Mouse (Mus musculus) E14TG2a.4 (cell line): ENCODE results near the gene Rps16.

Source experiments
- H3K27me3 ChIP-seq: 2 replicates; pipeline ENCODE4 v1.6.1; 2014; ENCODE audit warnings: low read length, control low read depth; ENCODE audit not compliant: insufficient read depth
- H3K36me3 ChIP-seq: 2 replicates; pipeline ENCODE4 v1.6.1; 2014; ENCODE audit warnings: low read length, control low read depth; ENCODE audit not compliant: insufficient read depth
- H3K4me1 ChIP-seq: replicated peaks from 2 replicates; pipeline ENCODE4 v1.6.1; 2014; ENCODE audit warnings: low read depth, low read length, control low read depth
- H3K4me3 ChIP-seq: replicated peaks from 2 replicates; pipeline ENCODE4 v1.5.1; 2014; ENCODE audit warnings: mild to moderate bottlenecking, low read length
- H3K9me3 ChIP-seq: 2 replicates; pipeline ENCODE4 v1.6.1; 2014; ENCODE audit warnings: low read length, control low read depth
- CTCF ChIP-seq: conservative IDR thresholded peaks from 2 replicates; pipeline ENCODE4 v1.5.1; 2014; ENCODE audit warnings: low read length
- NANOG ChIP-seq: IDR thresholded peaks from 2 replicates; pipeline ENCODE4 v1.6.1; 2014; ENCODE audit warnings: borderline replicate concordance, low read length, mixed read lengths
- POU5F1 ChIP-seq: IDR thresholded peaks from 2 replicates; pipeline ENCODE4 v1.6.1; 2014; ENCODE audit warnings: low read length, borderline replicate concordance

The Rps16 gene

GRCm38 (mm10) chr7:28318714-28319113 lies 31.7 kb upstream of the Rps16 start:
- TF ChIP-seq POU5F1, result no peak
- no peak for TF ChIP-seq CTCF
- no peak for TF ChIP-seq NANOG
- Histone ChIP-seq H3K4me1 (peaks cover 8% of the 10 kb centered on the region), H3K36me3 (peaks cover 98% of the 10 kb centered on the region), H3K4me3 (no peak overlapping the region), H3K27me3 (no peaks in the 10 kb centered on the region), H3K9me3 (no peaks in the 10 kb centered on the region)

GRCm38 (mm10) chr7:28321974-28322720 lies 28.3 kb upstream of the Rps16 start:
- Histone ChIP-seq H3K4me1 (peaks cover 22% of the 10 kb centered on the region), H3K4me3 (no peak overlapping the region), H3K27me3 (no peaks in the 10 kb centered on the region), H3K36me3 (peaks cover 100% of the 10 kb centered on the region), H3K9me3 (no peaks in the 10 kb centered on the region)
- no peak for TF ChIP-seq POU5F1
- TF ChIP-seq NANOG, result no peak
- no peak for TF ChIP-seq CTCF

GRCm38 (mm10) chr7:28325293-28325692 lies 25.2 kb upstream of the Rps16 start:
- peaks cover 100% of the 10 kb centered on the region for H3K36me3 ChIP-seq
- peaks cover 27% of the 10 kb centered on the region for H3K4me1 ChIP-seq
- TF ChIP-seq NANOG (no peak), CTCF (no peak), POU5F1 (no peak)
- H3K4me3 ChIP-seq, result no peak overlapping the region
- H3K27me3 ChIP-seq, result no peaks in the 10 kb centered on the region
- H3K9me3 ChIP-seq, result no peaks in the 10 kb centered on the region

DNA sequence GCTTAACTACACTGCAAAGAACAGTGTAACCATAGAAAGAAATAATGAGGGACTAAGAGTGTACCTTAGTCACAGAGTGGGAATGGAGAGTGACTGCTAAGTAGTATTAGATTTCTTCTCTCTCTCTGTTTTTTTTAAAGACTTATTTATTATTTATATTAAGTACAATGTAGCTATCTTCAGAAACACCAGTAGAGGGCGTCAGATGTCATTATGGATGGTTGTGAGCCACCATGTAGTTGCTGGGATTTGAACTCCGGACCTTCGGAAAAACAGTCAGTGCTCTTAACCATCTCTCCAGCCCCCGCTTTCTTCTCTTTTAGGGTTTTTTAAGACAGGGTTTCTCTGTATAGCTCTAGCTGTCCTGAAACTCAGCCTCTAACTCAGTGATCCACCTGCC lies 24.0 kb upstream of the Rps16 start:
- TF ChIP-seq CTCF, result peak; percentile 22
- no peak for TF ChIP-seq POU5F1
- no peak overlapping the region for H3K4me3 ChIP-seq
- no peaks in the 10 kb centered on the region for H3K27me3 ChIP-seq
- peaks cover 100% of the 10 kb centered on the region for H3K36me3 ChIP-seq
- peaks cover 39% of the 10 kb centered on the region for H3K4me1 ChIP-seq
- no peaks in the 10 kb centered on the region for H3K9me3 ChIP-seq

DNA sequence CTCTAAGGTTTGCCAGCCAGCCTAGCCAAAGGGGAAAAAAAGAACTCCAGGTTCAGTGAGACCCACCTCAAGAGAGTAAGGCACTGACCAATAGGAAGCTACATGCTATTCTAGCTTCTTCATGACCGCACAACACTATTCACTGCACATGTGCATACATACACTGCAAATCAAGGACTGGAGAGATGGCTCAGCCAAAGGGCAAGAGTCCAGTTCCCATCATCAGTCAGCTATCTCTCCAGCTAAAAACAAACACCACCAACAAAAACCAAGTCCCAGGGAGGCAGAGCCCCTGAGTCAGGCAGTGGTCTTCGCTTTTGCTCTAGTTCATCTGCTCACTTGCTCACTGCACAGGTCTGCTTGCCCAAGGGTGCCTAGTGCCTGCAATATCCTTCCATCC lies 22.2 kb upstream of the Rps16 start:
- Histone ChIP-seq H3K36me3 (peaks cover 100% of the 10 kb centered on the region), H3K9me3 (no peaks in the 10 kb centered on the region), H3K4me3 (no peak overlapping the region), H3K4me1 (peaks cover 56% of the 10 kb centered on the region), H3K27me3 (no peaks in the 10 kb centered on the region)
- no peak for TF ChIP-seq CTCF
- no peak for TF ChIP-seq NANOG
- TF ChIP-seq POU5F1, result no peak

- H3K4me3 ChIP-seq, result no peak overlapping the region
- H3K27me3 ChIP-seq, result no peaks in the 10 kb centered on the region
- H3K4me1 ChIP-seq, result peaks cover 85% of the 10 kb centered on the region
- no peaks in the 10 kb centered on the region for H3K9me3 ChIP-seq
- TF ChIP-seq POU5F1 (no peak), CTCF (no peak), NANOG (no peak)
- H3K36me3 ChIP-seq, result peaks cover 72% of the 10 kb centered on the region
Measured at GRCm38 (mm10) chr7:28334534-28334933, 15.9 kb upstream of the Rps16 start.

DNA sequence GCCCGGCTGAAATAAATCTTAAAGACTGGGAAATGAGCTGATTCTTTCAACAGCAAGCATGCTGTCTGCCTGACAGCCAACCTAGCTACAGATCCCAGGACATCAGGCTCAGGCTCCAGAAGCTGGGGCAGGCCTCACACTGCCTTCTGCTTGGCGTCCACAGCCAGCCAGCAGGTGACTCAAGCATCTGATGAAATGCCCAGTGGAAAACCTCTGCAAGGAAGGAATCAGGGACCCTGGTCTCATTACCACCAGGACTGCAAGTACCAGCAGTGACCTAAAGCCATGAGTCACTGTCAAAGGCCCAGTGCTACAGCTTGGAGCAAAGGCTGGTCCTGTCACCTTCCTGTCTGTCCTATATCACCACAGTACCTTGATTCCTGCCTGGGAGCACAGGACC lies 15.0 kb upstream of the Rps16 start:
- Histone ChIP-seq H3K27me3 (no peaks in the 10 kb centered on the region), H3K36me3 (peaks cover 63% of the 10 kb centered on the region), H3K4me1 (peaks cover 83% of the 10 kb centered on the region), H3K4me3 (no peak overlapping the region), H3K9me3 (no peaks in the 10 kb centered on the region)
- no peak for TF ChIP-seq NANOG
- TF ChIP-seq CTCF, result no peak
- TF ChIP-seq POU5F1, result no peak

GRCm38 (mm10) chr7:28338108-28338998 lies 12.1 kb upstream of the Rps16 start, which contains the start of gene Supt5:
Supt5 (minus strand) TSS chr7:28338746.
- no peaks in the 10 kb centered on the region for H3K9me3 ChIP-seq
- TF ChIP-seq CTCF (no peak), POU5F1 (no peak), NANOG (no peak)
- peaks cover 34% of the 10 kb centered on the region for H3K36me3 ChIP-seq
- H3K27me3 ChIP-seq, result no peaks in the 10 kb centered on the region
- H3K4me1 ChIP-seq, result peaks cover 82% of the 10 kb centered on the region
- peak within 1 kb of the TSS; percentile 93 for H3K4me3 ChIP-seq
